Mouse (Mus musculus): ENCODE results near the gene Vmn2r45.
"Not testable (repeated sequence)": the region's sequence is repeated elsewhere in the genome, so short reads cannot be mapped to it uniquely, and the experiment has no call there.

Gene Vmn2r45

GRCm38 (mm10) chr7:8488975-8489374, at the start of gene Vmn2r45:
Gene Vmn2r45 (minus strand): TSS chr7:8489075.
- DNase-seq (ENCODE audit: low spot score in 2 of 2) = not testable (repeated sequence)
